Mouse (Mus musculus) small intestine, adult 2 months (tissue): ENCODE data around the gene Hipk4. TPM values are rescaled to one million over a fixed set of nuclear protein-coding genes. Genes with fewer than 3 reads are reported as not detected.
A peak's percentile ranks its signal among the peaks of the same experiment; 100 is the strongest.

ENCODE experiments used
- H3K27ac ChIP-seq: fragments of 200-500 bp; 2 replicates; pipeline ENCODE4 v1.5.1; 2012; ENCODE audit warnings: low read depth, low read length, control low read depth, inconsistent platforms; ENCODE audit not compliant: insufficient read depth
- H3K27me3 ChIP-seq: fragments of 200-500 bp; 2 replicates; pipeline ENCODE4 v1.6.1; 2012; ENCODE audit warnings: mild to moderate bottlenecking, moderate library complexity, low read length, inconsistent platforms; ENCODE audit not compliant: control insufficient read depth, insufficient read depth
- H3K36me3 ChIP-seq: fragments of 200-500 bp; 2 replicates; pipeline ENCODE4 v1.6.1; 2012; ENCODE audit warnings: mild to moderate bottlenecking, low read length, control low read depth, inconsistent platforms; ENCODE audit not compliant: control insufficient read depth, insufficient read depth
- H3K4me1 ChIP-seq: fragments of 200-500 bp; 2 replicates; pipeline ENCODE4 v1.6.1; 2012; ENCODE audit warnings: low read length, inconsistent platforms, mixed read lengths; ENCODE audit not compliant: control insufficient read depth, insufficient read depth, insufficient read length
- H3K4me3 ChIP-seq: fragments of 200-500 bp; 2 replicates; pipeline ENCODE4 v1.5.1; 2012; ENCODE audit warnings: low read depth, mild to moderate bottlenecking, control low read depth, inconsistent platforms, low read length, moderate library complexity
- CTCF ChIP-seq: fragments of 200-500 bp; IDR thresholded peaks from 2 replicates; pipeline ENCODE4 v1.5.1; 2012; ENCODE audit warnings: low read depth, mild to moderate bottlenecking, control low read depth, inconsistent platforms, low read length, moderate library complexity, mixed read lengths; ENCODE audit not compliant: insufficient replicate concordance, insufficient read length; ENCODE audit errors: extremely low read depth
- POLR2A ChIP-seq: fragments of 200-500 bp; IDR thresholded peaks from 2 replicates; pipeline ENCODE4 v1.6.1; 2012; ENCODE audit warnings: low read depth, mild to moderate bottlenecking, control low read depth, inconsistent platforms, low read length, moderate library complexity
- WGBS: fragments of 180-500 bp; shearing (Covaris S2); methylation state at CpG from one replicate; pipeline ENCODE4 v1.1.7; 2018; 5-methylcytosine and 5-hydroxymethylcytosine counted together
- polyA plus RNA-seq: library from polyadenylated mRNA; depleted of rRNA; stranded (reverse); fragments of >200 nt; gene quantifications from 2 replicates; pipeline ENCODE4 v1.2.3, GENCODE M21; 2012; rRNA removed

Hipk4 gene
- polyA plus RNA-seq, 1 experiment, result 0.72 TPM

DNA sequence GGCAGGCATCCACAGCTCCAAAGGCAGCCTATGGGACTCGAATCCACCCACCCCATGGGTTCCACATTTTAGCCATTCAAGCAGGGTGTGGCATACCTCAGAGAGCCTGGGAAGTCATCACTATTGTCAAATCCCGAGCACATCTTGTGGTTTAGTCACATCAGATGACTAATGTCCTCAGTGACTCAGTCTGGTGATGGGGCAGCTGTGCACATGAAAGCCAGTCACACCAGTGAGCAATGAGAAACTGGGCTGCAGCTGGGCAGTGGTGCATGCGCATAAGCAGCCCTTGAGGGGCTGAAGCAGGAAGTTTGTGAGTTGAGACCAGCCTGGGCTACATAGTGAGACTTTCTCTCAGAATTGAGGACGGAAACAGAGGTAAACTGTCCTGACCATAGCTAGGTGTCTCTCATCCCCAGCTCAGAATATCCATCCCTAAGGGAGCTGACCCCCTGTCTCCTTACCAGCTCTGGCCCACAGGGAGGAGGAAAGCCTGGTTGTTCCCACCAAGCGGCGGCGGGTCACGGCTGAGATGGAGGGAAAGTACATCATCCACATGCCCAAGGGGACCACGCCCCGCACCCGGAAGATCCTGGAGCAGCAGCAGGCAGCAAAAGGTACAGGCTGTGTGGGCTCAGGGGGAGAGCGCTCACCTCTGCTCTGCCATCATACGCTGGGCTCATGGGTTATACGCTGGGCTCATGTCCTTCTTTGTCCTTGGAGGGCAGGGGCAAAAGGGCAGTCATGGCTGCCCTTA lies 51.2 kb downstream of the Hipk4 start:
- Histone ChIP-seq H3K36me3 (peaks cover 23% of the 10 kb centered on the region), H3K27me3 (no peaks in the 10 kb centered on the region), H3K4me1 (no peaks in the 10 kb centered on the region; the same call in 1 of the 2 replicates), H3K4me3 (no peak overlapping the region), H3K27ac (no peak overlapping the region)
- no peak for TF ChIP-seq POLR2A
- TF ChIP-seq CTCF, result no peak
- 90% methylated on average over 14 of the region's 14 CpGs for WGBS

DNA sequence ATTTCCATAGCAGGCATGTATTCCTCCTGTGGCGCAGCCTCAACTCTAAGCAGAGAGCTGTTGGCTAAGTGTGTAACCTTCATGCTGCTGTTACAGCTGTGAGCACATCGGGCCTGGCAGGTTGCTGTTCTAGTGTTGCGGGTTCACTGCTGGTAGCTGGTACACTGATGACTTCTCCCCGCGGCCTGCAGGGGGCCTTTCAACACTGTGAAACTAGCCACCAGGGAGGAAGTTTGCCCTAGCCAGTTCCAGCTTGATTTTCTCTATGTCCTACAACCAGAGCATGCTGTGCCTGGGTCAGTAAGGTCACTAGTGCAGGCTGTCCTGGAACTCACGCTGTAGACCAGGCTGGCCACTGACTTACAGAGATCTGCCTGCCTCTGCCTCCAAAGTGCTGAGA lies 53.8 kb downstream of the Hipk4 start:
- H3K36me3 ChIP-seq, result peaks cover 36% of the 10 kb centered on the region
- no peaks in the 10 kb centered on the region for H3K27me3 ChIP-seq
- no peak overlapping the region for H3K4me3 ChIP-seq
- 61% methylated on average over 6 of the region's 6 CpGs for WGBS
- TF ChIP-seq CTCF (peak; percentile 60; the same call in 1 of the 2 replicates), POLR2A (no peak)
- no peaks in the 10 kb centered on the region; the same call in 1 of the 2 replicates for H3K4me1 ChIP-seq
- no peak overlapping the region for H3K27ac ChIP-seq

GRCm38 (mm10) chr7:27577589-27577988 lies 54.5 kb downstream of the Hipk4 start:
- Histone ChIP-seq H3K36me3 (peaks cover 40% of the 10 kb centered on the region), H3K4me1 (no peaks in the 10 kb centered on the region), H3K4me3 (no peak overlapping the region), H3K27ac (no peak overlapping the region), H3K27me3 (no peaks in the 10 kb centered on the region)
- TF ChIP-seq POLR2A, result no peak
- TF ChIP-seq CTCF, result no peak
- 89% methylated on average over 6 of the region's 6 CpGs for WGBS

DNA sequence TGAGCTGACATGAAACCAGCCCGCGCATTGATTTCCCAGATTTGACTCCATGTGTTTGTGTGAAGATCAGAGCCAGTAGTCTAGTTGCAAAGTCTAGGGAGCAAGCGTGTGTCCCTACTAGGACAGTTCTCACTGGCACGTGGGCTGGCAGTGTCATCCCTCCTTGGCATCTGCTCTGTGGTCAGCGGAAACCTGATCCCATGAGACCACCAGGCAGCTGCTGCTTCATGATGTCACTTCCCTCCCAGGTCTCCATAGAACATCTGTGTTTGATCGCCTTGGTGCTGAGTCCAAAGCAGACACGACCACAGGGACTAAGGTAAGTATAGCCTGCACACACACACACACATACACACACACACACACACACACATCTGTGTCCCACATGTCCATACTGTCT lies 55.4 kb downstream of the Hipk4 start:
- Histone ChIP-seq H3K4me1 (no peaks in the 10 kb centered on the region), H3K27ac (no peak overlapping the region), H3K27me3 (no peaks in the 10 kb centered on the region), H3K36me3 (peaks cover 40% of the 10 kb centered on the region), H3K4me3 (no peak overlapping the region)
- 90% methylated on average over 7 of the region's 7 CpGs for WGBS
- no peak for TF ChIP-seq POLR2A

- Histone ChIP-seq H3K27me3 (no peaks in the 10 kb centered on the region), H3K4me1 (no peaks in the 10 kb centered on the region), H3K27ac (no peak overlapping the region), H3K4me3 (no peak overlapping the region), H3K36me3 (peaks cover 39% of the 10 kb centered on the region)
- no peak for TF ChIP-seq CTCF
- WGBS, result 90% methylated on average over 14 of the region's 14 CpGs
Observed at GRCm38 (mm10) chr7:27580380-27581174, 57.5 kb downstream of the Hipk4 start.

Other genes with a start within 250 kb of the Hipk4 start
- 136 and 163 TPM in 2 replicates for gene Ltbp4, start 185.6 kb upstream of the Hipk4 start, polyA plus RNA-seq
- gene Shkbp1, start 167.2 kb upstream of the Hipk4 start, polyA plus RNA-seq, result 62.1 and 115 TPM in 2 replicates
- not detected in 2 replicates for gene Gm20479, start 165.8 kb upstream of the Hipk4 start, polyA plus RNA-seq
- 0.19 and 0.28 TPM in 2 replicates for gene Sptbn4, start 75.6 kb upstream of the Hipk4 start, polyA plus RNA-seq
- gene Blvrb, start 75.3 kb upstream of the Hipk4 start, polyA plus RNA-seq, result 79.1 and 142 TPM in 2 replicates
- gene Sertad3, start 49.5 kb upstream of the Hipk4 start, polyA plus RNA-seq, result 5.3 and 12.8 TPM in 2 replicates
- gene Sertad1, start 36.4 kb upstream of the Hipk4 start, polyA plus RNA-seq, result 47.2 and 156 TPM in 2 replicates
- 0.37 and 0.68 TPM in 2 replicates for gene Prx, start 23.9 kb upstream of the Hipk4 start, polyA plus RNA-seq
- 72.2 and 75.6 TPM in 2 replicates for gene Pld3, start 30.0 kb downstream of the Hipk4 start, polyA plus RNA-seq
- 9.8 and 19.7 TPM in 2 replicates for gene 2310022A10Rik, start 30.0 kb downstream of the Hipk4 start, polyA plus RNA-seq
- gene Akt2, start 68.3 kb downstream of the Hipk4 start, polyA plus RNA-seq, result 19.6 and 34.1 TPM in 2 replicates
- gene Ttc9b, start 130.6 kb downstream of the Hipk4 start, polyA plus RNA-seq, result 0.15 and 0.22 TPM in 2 replicates
- gene Map3k10, start 151.3 kb downstream of the Hipk4 start, polyA plus RNA-seq, result 11.1 and 16.8 TPM in 2 replicates
- gene Zfp607b, start 166.1 kb downstream of the Hipk4 start, polyA plus RNA-seq, result 0.06 and 0.56 TPM in 2 replicates
- gene Zfp60, start 208.1 kb downstream of the Hipk4 start, polyA plus RNA-seq, result 0.18 and 0.38 TPM in 2 replicates